In the genomic region with DNA sequence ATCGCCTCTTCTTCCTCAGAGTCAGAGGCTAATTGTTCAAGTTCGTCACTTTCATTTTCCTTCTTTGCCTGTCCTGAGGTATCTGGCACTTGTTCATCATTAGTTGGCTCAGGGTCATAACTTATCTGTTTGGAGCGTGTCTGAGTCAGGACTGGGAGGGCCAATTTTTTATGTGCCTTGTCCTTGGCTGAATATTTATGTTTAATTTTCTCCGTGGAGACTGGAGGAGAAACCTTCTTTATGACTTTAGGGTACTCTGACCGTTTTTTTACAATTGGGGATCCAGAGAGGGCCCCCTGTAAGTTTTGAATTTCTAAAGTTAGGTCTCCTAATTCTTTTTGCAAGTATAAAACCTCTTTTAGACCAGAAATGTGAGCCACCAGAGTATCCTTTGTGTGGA, we compare ENCODE assay signal across 6 mouse cellular contexts.
DNase-seq lines count a peak whose midpoint lies in the region; TF ChIP-seq lines count a peak whose summit lies in the region.
"Not testable (repeated sequence)": the region's sequence is repeated elsewhere in the genome, so short reads cannot be mapped to it uniquely, and the experiment has no call there.

No protein-coding gene starts in this region.

- peak; percentile 67 for DNase-seq in adrenal gland, adult 2 months
- DNase-seq in adrenal gland, postnatal 10 days = peak; percentile 34
- peak; percentile 5 for DNase-seq in adrenal gland, postnatal 25 days
- DNase-seq in cerebellum, postnatal 10 days = peak; percentile 5 to 15
- DNase-seq in heart, adult 18-20 months = peak; percentile 1

- TF ChIP-seq POLR2A in myocyte (IDR thresholded peaks at IDR 0.05; ENCODE audit: insufficient read length, low read depth) = not testable (repeated sequence)

- not testable (repeated sequence) for H3ac ChIP-seq in myocyte (ENCODE audit: control insufficient read depth, insufficient read length)

- peak overlapping the region; percentile 42 for H3K4me2 ChIP-seq in myocyte (ENCODE audit: low read depth)

- not testable (repeated sequence) for H3K79me2 ChIP-seq in myocyte (ENCODE audit: control insufficient read depth, insufficient read depth)

- not testable (repeated sequence) for H3K27me3 ChIP-seq in myocyte (ENCODE audit: control insufficient read depth, insufficient read depth, insufficient read length)

- H3K4me3 ChIP-seq in myocyte = not testable (repeated sequence)

- H3K36me3 ChIP-seq in myocyte (ENCODE audit: control insufficient read depth, insufficient read depth) = not testable (repeated sequence)

Comparison
In these comparisons a context has a peak if more than half of its experiments do, and no peak if none do; other contexts are left out.
1. DNase-seq: peak in every context shown above with its lines; median percentile 67 in adrenal gland, adult 2 months; 34 in adrenal gland, postnatal 10 days; 10 in cerebellum, postnatal 10 days; 5 in adrenal gland, postnatal 25 days; 1 in heart, adult 18-20 months.